Mouse (Mus musculus): ENCODE results near the gene Gm17606. TPM values are rescaled to one million over a fixed set of nuclear protein-coding genes. Genes with fewer than 3 reads are reported as not detected.
"Not testable (repeated sequence)": the region's sequence is repeated elsewhere in the genome, so short reads cannot be mapped to it uniquely, and the experiment has no call there.

Gm17606 gene
- not detected for total RNA-seq (2021)

- DNase-seq: no peak
- intact Hi-C loops (cut with DNase I): loop anchor here (1.0 to 5.0 kb wide), 4 partner anchors 28 to 414 kb away; no protein-coding TSS in a partner anchor
Measured at GRCm38 (mm10) chr14:54640946-54641304, at the start of gene Gm17606. Gm17606 (plus strand) TSS chr14:54640952.

GRCm38 (mm10) chr14:54591056-54591455 lies 49.7 kb upstream of the Gm17606 start:
- DNase-seq: no peak

GRCm38 (mm10) chr14:54592319-54592934 lies 48.3 kb upstream of the Gm17606 start:
- peak; percentile 73 to 77 for DNase-seq
- intact Hi-C loops (cut with DNase I): no loop called here

More at GRCm38 (mm10) chr14:54591056-54591455, 49.7 kb upstream of the Gm17606 start:
- intact Hi-C loops (cut with DNase I): no loop called here

GRCm38 (mm10) chr14:54594055-54594454 lies 46.7 kb upstream of the Gm17606 start:
- DNase-seq: no peak
- intact Hi-C loops (cut with DNase I): no loop called here

GRCm38 (mm10) chr14:54594631-54595414 lies 45.9 kb upstream of the Gm17606 start:
- intact Hi-C loops (cut with DNase I): no loop called here
- DNase-seq: no peak

GRCm38 (mm10) chr14:54597084-54597483 lies 43.7 kb upstream of the Gm17606 start:
- intact Hi-C loops (cut with DNase I): no loop called here
- no peak for DNase-seq

- intact Hi-C loops (cut with DNase I): no loop called here
- DNase-seq: no peak
Measured at GRCm38 (mm10) chr14:54601601-54602000, 39.2 kb upstream of the Gm17606 start.

GRCm38 (mm10) chr14:54602613-54603012 lies 38.1 kb upstream of the Gm17606 start:
- intact Hi-C loops (cut with DNase I): loop anchor here (1.0 kb wide), 1 partner anchor 25 kb away; the partner anchor contains the start of gene Ajuba
- DNase-seq: peak in 1 of 2 experiments; percentile 35

GRCm38 (mm10) chr14:54603038-54603654 lies 37.6 kb upstream of the Gm17606 start:
- peak; percentile 97 to 98 for DNase-seq
- intact Hi-C loops (cut with DNase I): loop anchor here (1.0 kb wide), 1 partner anchor 26 kb away; the partner anchor contains the start of gene Ajuba

GRCm38 (mm10) chr14:54603686-54604085 lies 37.1 kb upstream of the Gm17606 start:
- no peak for DNase-seq
- intact Hi-C loops (cut with DNase I): loop anchor here (1.0 kb wide), 1 partner anchor 26 kb away; the partner anchor contains the start of gene Ajuba

GRCm38 (mm10) chr14:54605752-54606321 lies 34.9 kb upstream of the Gm17606 start, which contains the start of gene 4931414P19Rik:
4931414P19Rik (minus strand) TSS chr14:54605993.
- DNase-seq: peak; percentile 82 to 88
- intact Hi-C loops (cut with DNase I): no loop called here

GRCm38 (mm10) chr14:54607226-54607625 lies 33.5 kb upstream of the Gm17606 start:
- no peak for DNase-seq
- intact Hi-C loops (cut with DNase I): no loop called here

- intact Hi-C loops (cut with DNase I): no loop called here
- DNase-seq: no peak
Measured at GRCm38 (mm10) chr14:54609245-54609644, 31.5 kb upstream of the Gm17606 start.

- intact Hi-C loops (cut with DNase I): no loop called here
- peak; percentile 25 to 44 for DNase-seq
Measured at GRCm38 (mm10) chr14:54609962-54610361, 30.8 kb upstream of the Gm17606 start.

GRCm38 (mm10) chr14:54610648-54611047 lies 30.1 kb upstream of the Gm17606 start:
- intact Hi-C loops (cut with DNase I): no loop called here
- no peak for DNase-seq

- intact Hi-C loops (cut with DNase I); DNase-seq: not testable (repeated sequence)
Measured at GRCm38 (mm10) chr14:54614130-54614529, 26.6 kb upstream of the Gm17606 start.

GRCm38 (mm10) chr14:54616226-54616825 lies 24.4 kb upstream of the Gm17606 start:
- intact Hi-C loops (cut with DNase I): loop anchor here (5.0 kb wide), 1 partner anchor 34 kb away; no protein-coding TSS in a partner anchor
- DNase-seq: no peak

GRCm38 (mm10) chr14:54617152-54617896 lies 23.4 kb upstream of the Gm17606 start:
- no peak for DNase-seq
- intact Hi-C loops (cut with DNase I): loop anchor here (5.0 kb wide), 1 partner anchor 35 kb away; no protein-coding TSS in a partner anchor

GRCm38 (mm10) chr14:54617897-54618365 lies 22.8 kb upstream of the Gm17606 start, which contains the start of gene Psmb5:
Psmb5 (minus strand) TSS chr14:54618022.
- DNase-seq: peak; percentile 92 to 93
- intact Hi-C loops (cut with DNase I): loop anchor here (5.0 kb wide), 1 partner anchor 36 kb away; no protein-coding TSS in a partner anchor
